Mouse (Mus musculus): Measurements from ENCODE around the gene Stat2. TPM values are rescaled to one million over a fixed set of nuclear protein-coding genes. Genes with fewer than 3 reads are reported as not detected.
"Not testable (repeated sequence)": the region's sequence is repeated elsewhere in the genome, so short reads cannot be mapped to it uniquely, and the experiment has no call there.

The Stat2 gene
- polyA plus RNA-seq, 1 experiment from 2014 or later = 14.0 TPM

DNA sequence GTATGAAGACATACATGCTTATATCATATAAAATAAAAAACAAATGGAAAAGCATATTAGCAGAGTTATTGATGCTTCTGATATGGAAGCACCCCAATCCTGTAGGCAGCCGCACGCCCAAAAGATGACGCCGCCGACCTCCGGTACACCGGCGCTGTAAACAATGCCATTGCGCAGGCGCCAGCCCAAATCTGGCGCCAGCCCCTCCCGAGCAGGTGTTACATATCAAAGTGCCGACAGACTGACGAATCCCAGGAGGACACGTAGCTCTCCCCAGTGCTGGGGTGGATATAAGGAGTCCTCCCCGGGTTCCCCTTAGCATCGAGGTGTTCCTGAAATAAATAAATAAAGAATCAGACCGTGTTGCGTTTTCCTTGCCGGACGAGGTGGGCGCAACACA lies 8.1 kb upstream of the Stat2 start:
- Histone ChIP-seq H3K27me3 (ENCODE audit: control insufficient read depth, insufficient read depth, low read length) (no peaks in the 10 kb centered on the region), H3K4me2 (ENCODE audit: low read depth, severe bottlenecking) (no peak overlapping the region), H3K27ac (replicated peaks; ENCODE audit: low read depth, low read length) (no peak overlapping the region), H3K4me3 (ENCODE audit: low read depth, low read length) (no peak overlapping the region), H3K9me3 (ENCODE audit: control insufficient read depth, low read length) (no peaks in the 10 kb centered on the region), H3K4me1 (ENCODE audit: control insufficient read depth, insufficient read depth, low read length) (no peaks in the 10 kb centered on the region), H3K36me3 (ENCODE audit: control insufficient read depth, insufficient read depth, low read length) (no peaks in the 10 kb centered on the region), H3K9ac (ENCODE audit: low read length) (no peak overlapping the region)
- DNase-seq (ENCODE audit: low spot score) (no peak), ATAC-seq (ENCODE audit: insufficient number of reproducible peaks, low FRiP score, low TSS enrichment, low read depth) (no peak)
- 80% methylated on average over 22 of the region's 22 CpGs for WGBS

DNA sequence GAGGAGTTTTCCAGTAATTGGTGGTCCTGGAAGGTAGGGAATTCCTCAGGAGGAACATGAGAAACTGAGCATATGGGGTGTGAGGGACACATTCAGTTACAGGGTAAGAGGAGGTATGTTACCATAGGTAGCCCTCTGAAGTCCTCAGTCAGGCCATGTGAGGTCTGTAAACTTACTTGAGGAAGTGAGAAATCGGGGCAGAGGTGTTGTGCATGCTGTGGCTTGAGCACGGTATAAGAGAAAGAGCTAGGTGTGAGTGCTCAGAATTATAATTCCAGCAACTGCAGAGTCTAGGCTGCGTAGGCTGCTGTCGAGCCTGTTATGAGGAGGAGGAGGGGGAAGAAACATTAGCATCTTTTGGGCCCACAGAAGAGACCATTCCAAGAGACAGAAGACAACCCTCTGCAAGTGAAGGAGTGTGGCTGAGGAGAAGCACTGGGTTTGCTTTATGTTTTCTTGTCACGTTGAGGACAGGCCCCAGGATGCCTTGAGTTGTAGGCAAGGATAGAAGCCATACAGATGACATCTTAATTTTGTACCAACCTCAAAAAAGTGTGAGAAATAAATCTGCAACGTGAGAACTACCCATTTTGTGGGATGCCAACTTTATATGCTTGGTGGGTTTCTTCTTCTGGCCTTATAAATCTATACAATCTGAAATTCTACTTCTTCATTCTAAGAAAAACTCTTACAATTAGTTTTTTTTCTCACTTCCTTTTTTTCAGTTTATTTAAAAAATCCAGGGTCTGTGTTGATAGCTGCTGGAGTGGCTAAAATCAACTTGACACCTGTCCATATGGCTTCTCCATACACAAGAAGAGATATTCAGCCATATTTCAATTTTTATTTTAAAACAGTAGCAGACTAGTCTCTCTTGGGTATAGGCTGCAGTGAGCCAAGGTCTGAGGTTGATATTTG lies 6.7 kb upstream of the Stat2 start:
- no peaks in the 10 kb centered on the region for H3K9me3 ChIP-seq (ENCODE audit: control insufficient read depth, low read length)
- DNase-seq (ENCODE audit: low spot score) (no peak), ATAC-seq (ENCODE audit: insufficient number of reproducible peaks, low FRiP score, low TSS enrichment, low read depth) (no peak)
- no peak overlapping the region for H3K4me2 ChIP-seq (ENCODE audit: low read depth, severe bottlenecking)
- 80% methylated on average over 6 of the region's 6 CpGs for WGBS
- no peaks in the 10 kb centered on the region for H3K4me1 ChIP-seq (ENCODE audit: control insufficient read depth, insufficient read depth, low read length)
- H3K27me3 ChIP-seq (ENCODE audit: control insufficient read depth, insufficient read depth, low read length) = no peaks in the 10 kb centered on the region
- H3K36me3 ChIP-seq (ENCODE audit: control insufficient read depth, insufficient read depth, low read length) = no peaks in the 10 kb centered on the region
- no peak overlapping the region for H3K4me3 ChIP-seq (ENCODE audit: low read depth, low read length)
- H3K27ac ChIP-seq (replicated peaks; ENCODE audit: low read depth, low read length) = no peak overlapping the region
- H3K9ac ChIP-seq (ENCODE audit: low read length) = no peak overlapping the region

DNA sequence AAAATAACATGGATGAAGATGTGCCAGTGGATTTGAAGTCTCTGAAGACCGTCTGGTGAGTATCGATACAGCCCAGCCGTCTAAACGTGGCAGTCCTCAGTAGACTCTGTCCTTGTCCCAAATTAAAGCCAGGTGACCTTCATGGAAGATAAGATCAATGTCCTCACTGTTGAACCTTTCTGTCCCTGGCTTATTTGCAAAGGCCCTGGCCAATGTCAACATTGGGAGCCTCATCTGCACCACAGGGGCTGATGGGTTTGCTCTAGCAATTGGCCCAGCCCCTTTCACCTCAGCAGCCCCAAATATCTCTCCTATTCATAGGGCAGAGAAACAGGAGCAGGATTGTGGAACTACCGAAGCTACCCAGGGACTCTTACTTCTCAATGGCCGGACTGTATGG lies 2.0 kb upstream of the Stat2 start, which contains the start of gene Apof:
Apof (plus strand) TSS at position 301 of the 400 bp plus-strand sequence.
- Histone ChIP-seq H3K27ac (replicated peaks; ENCODE audit: low read depth, low read length) (no peak within 1 kb of the TSS), H3K4me1 (ENCODE audit: control insufficient read depth, insufficient read depth, low read length) (no peaks in the 10 kb centered on the region), H3K9me3 (ENCODE audit: control insufficient read depth, low read length) (no peaks in the 10 kb centered on the region), H3K36me3 (ENCODE audit: control insufficient read depth, insufficient read depth, low read length) (no peaks in the 10 kb centered on the region), H3K4me3 (ENCODE audit: low read depth, low read length) (no peak within 1 kb of the TSS), H3K4me2 (ENCODE audit: low read depth, severe bottlenecking) (no peak within 1 kb of the TSS), H3K27me3 (ENCODE audit: control insufficient read depth, insufficient read depth, low read length) (no peaks in the 10 kb centered on the region), H3K9ac (ENCODE audit: low read length) (no peak within 1 kb of the TSS)
- ATAC-seq (ENCODE audit: insufficient number of reproducible peaks, low FRiP score, low TSS enrichment, low read depth) = no peak
- WGBS = 76% methylated on average over 6 of the region's 6 CpGs
- no peak for DNase-seq (ENCODE audit: low spot score)

DNA sequence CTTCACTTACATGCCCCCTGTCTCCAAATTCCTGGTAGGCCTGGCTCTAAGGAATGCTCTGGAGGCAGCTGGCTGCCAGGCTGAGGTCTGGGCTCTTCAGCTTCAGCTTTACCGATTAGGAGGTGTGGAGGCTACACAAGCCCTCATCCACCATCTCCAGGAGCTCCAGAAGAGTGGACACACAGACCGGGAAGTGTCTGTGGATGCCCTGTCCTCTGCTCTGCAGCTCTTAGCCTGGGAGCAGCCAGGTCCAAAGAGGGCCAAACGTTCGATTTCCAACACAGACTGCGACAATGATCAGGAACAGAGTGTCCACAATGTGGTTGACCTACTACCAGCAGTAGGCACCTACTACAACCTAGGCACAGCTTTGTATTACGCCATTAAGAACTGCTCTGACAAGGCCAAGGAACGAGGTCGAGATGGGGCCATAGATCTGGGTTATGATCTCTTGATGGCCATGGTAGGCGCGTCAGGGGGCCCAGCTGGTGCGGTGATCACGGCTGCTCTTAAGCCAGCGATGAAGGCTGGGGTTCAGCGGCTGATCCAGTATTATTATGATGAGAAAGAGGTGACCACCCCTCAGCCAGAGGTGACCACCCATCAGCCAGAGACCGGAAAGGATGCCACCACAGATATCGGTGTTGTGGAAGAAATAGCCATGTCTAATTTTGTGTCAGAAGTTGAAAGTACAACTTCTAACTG lies 1.0 kb upstream of the Stat2 start:
- no peaks in the 10 kb centered on the region for H3K36me3 ChIP-seq (ENCODE audit: control insufficient read depth, insufficient read depth, low read length)
- 89% methylated on average over 16 of the region's 16 CpGs for WGBS
- no peak overlapping the region for H3K4me3 ChIP-seq (ENCODE audit: low read depth, low read length)
- no peak for DNase-seq (ENCODE audit: low spot score)
- H3K9ac ChIP-seq (ENCODE audit: low read length) = no peak overlapping the region
- no peak for ATAC-seq (ENCODE audit: insufficient number of reproducible peaks, low FRiP score, low TSS enrichment, low read depth)
- no peaks in the 10 kb centered on the region for H3K9me3 ChIP-seq (ENCODE audit: control insufficient read depth, low read length)
- no peak overlapping the region for H3K27ac ChIP-seq (replicated peaks; ENCODE audit: low read depth, low read length)
- H3K4me1 ChIP-seq (ENCODE audit: control insufficient read depth, insufficient read depth, low read length) = no peaks in the 10 kb centered on the region
- H3K4me2 ChIP-seq (ENCODE audit: low read depth, severe bottlenecking) = no peak overlapping the region
- no peaks in the 10 kb centered on the region for H3K27me3 ChIP-seq (ENCODE audit: control insufficient read depth, insufficient read depth, low read length)

DNA sequence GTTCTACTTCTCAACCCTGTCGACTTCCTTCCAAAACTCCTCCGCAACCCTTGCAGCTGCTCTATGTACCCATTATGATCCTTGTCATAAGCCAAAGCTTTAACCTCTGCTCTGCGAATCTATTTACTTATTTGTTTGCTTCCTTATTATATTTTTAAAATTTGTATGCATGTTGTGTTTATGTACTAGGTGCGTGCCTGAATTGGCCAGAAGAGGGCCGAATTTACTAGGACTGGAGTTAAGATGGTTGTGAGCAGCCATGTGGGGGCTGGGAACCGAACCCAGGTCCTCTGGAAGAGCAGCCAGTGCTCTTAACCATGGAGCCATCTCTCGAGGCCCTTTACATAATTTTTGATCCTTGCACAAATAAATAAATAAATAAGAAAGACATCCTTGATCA lies 507 bp downstream of the Stat2 start:
- H3K36me3 ChIP-seq (ENCODE audit: control insufficient read depth, insufficient read depth, low read length) = no peaks in the 10 kb centered on the region
- peak overlapping the region; percentile 57 for H3K4me2 ChIP-seq (ENCODE audit: low read depth, severe bottlenecking)
- no peaks in the 10 kb centered on the region for H3K9me3 ChIP-seq (ENCODE audit: control insufficient read depth, low read length)
- H3K27me3 ChIP-seq (ENCODE audit: control insufficient read depth, insufficient read depth, low read length) = no peaks in the 10 kb centered on the region
- ATAC-seq (ENCODE audit: insufficient number of reproducible peaks, low FRiP score, low TSS enrichment, low read depth) (no peak), DNase-seq (ENCODE audit: low spot score) (no peak)
- peak overlapping the region; percentile 69 for H3K4me3 ChIP-seq (ENCODE audit: low read depth, low read length)
- WGBS = 41% methylated on average over 7 of the region's 7 CpGs
- H3K9ac ChIP-seq (ENCODE audit: low read length) = peak overlapping the region; percentile 75
- H3K27ac ChIP-seq (replicated peaks; ENCODE audit: low read depth, low read length) = peak overlapping the region; percentile 23; the same call in 1 of the 2 replicates
- H3K4me1 ChIP-seq (ENCODE audit: control insufficient read depth, insufficient read depth, low read length) = no peaks in the 10 kb centered on the region

DNA sequence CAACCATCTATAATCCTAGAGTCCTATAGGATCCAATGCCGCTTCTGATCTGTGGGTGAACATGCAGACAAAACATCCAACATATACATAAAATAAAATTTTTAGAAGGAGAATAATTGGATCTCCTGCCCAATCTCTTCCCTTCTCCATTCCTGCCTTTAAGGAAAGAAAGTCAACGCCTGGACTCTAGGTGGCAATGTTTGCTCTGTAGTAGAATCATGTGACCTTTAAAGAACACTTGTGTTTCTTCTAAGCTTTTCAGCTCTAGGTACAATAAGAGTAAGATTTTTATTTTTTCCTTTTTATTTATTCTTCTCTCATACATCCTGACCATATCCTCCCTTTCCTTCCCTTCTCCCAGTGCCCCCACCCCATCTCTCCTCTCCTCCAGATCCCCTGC lies 1.5 kb downstream of the Stat2 start:
- ATAC-seq (ENCODE audit: insufficient number of reproducible peaks, low FRiP score, low TSS enrichment, low read depth) (no peak), DNase-seq (ENCODE audit: low spot score) (no peak)
- Histone ChIP-seq H3K4me1 (ENCODE audit: control insufficient read depth, insufficient read depth, low read length) (no peaks in the 10 kb centered on the region), H3K4me2 (ENCODE audit: low read depth, severe bottlenecking) (no peak overlapping the region), H3K9me3 (ENCODE audit: control insufficient read depth, low read length) (no peaks in the 10 kb centered on the region), H3K36me3 (ENCODE audit: control insufficient read depth, insufficient read depth, low read length) (peaks cover 3% of the 10 kb centered on the region; the same call in 1 of the 2 replicates), H3K9ac (ENCODE audit: low read length) (no peak overlapping the region), H3K4me3 (ENCODE audit: low read depth, low read length) (no peak overlapping the region), H3K27me3 (ENCODE audit: control insufficient read depth, insufficient read depth, low read length) (no peaks in the 10 kb centered on the region), H3K27ac (replicated peaks; ENCODE audit: low read depth, low read length) (no peak overlapping the region)
- 77% methylated on average over 2 of the region's 2 CpGs for WGBS

DNA sequence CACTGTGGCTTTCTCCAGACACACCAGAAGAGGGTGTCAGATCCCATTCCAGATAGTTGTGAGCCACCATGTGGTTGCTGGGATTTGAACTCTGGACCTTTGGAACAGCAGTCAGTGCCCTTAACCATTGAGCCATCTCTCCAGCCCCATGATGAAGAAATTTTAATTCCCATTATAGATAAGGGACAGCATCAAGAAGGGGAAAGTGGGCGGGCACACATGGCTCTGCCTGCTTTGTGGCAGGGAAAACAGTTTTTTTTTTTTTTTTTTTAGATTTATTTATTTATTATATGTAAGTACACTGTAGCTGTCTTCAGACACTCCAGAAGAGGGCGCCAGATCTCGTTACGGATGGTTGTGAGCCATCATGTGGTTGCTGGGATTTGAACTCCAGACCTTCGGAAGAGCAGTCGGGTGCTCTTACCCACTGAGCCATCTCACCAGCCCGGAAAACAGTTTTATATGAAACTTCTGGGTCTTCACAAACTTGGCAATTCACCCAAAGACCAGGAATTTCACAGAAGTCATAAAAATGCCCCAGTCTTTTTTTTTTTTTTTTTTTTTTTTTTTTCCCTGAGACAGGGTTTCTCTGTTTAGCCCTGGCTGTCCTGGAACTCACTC lies 2.6 kb downstream of the Stat2 start:
- not testable (repeated sequence) for H3K4me2 ChIP-seq (ENCODE audit: low read depth, severe bottlenecking); H3K9me3 ChIP-seq (ENCODE audit: control insufficient read depth, low read length); H3K27ac ChIP-seq (replicated peaks; ENCODE audit: low read depth, low read length); H3K36me3 ChIP-seq (ENCODE audit: control insufficient read depth, insufficient read depth, low read length); ATAC-seq (ENCODE audit: insufficient number of reproducible peaks, low FRiP score, low TSS enrichment, low read depth); DNase-seq (ENCODE audit: low spot score); H3K9ac ChIP-seq (ENCODE audit: low read length); H3K4me3 ChIP-seq (ENCODE audit: low read depth, low read length); H3K4me1 ChIP-seq (ENCODE audit: control insufficient read depth, insufficient read depth, low read length); H3K27me3 ChIP-seq (ENCODE audit: control insufficient read depth, insufficient read depth, low read length)
- WGBS = 92% methylated on average over 4 of the region's 7 CpGs

DNA sequence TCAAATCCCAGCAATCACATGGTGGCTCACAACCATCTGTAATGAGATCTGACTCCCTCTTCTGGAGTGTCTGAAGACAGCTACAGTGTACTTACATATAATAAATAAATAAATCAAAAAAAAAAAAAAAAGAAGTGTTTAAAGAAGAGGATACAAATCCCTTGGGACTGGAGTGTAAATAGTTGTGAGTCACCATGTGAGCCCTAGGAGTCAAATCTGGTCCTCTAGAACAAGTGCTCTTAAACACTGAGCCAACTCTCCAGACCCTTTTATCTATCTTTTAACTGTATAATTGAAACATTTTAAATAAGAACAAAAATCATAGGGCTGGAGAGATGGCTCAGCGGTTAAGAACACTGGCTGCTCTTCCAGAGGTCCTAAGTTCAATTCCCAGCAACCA lies 5.0 kb downstream of the Stat2 start:
- H3K4me1 ChIP-seq (ENCODE audit: control insufficient read depth, insufficient read depth, low read length); H3K27ac ChIP-seq (replicated peaks; ENCODE audit: low read depth, low read length); H3K36me3 ChIP-seq (ENCODE audit: control insufficient read depth, insufficient read depth, low read length); H3K9ac ChIP-seq (ENCODE audit: low read length); H3K4me2 ChIP-seq (ENCODE audit: low read depth, severe bottlenecking); H3K27me3 ChIP-seq (ENCODE audit: control insufficient read depth, insufficient read depth, low read length); DNase-seq (ENCODE audit: low spot score); H3K9me3 ChIP-seq (ENCODE audit: control insufficient read depth, low read length); ATAC-seq (ENCODE audit: insufficient number of reproducible peaks, low FRiP score, low TSS enrichment, low read depth); H3K4me3 ChIP-seq (ENCODE audit: low read depth, low read length): not testable (repeated sequence)
- 96% methylated on average over 1 of the region's 1 CpGs for WGBS

Measured in limb, embryonic 11.5 days (tissue).